Mouse (Mus musculus): Measurements from ENCODE around the gene Def8.

The Def8 gene

GRCm38 (mm10) chr8:123478456-123479218, 55.3 kb downstream of the Def8 start:
- in situ Hi-C loops (cut with MboI, MseI): no loop called here

- in situ Hi-C loops (cut with MboI, MseI): loop anchor here (10.0 kb wide), 1 partner anchor 1232 kb away; no protein-coding TSS in a partner anchor
These were observed 59.3 kb downstream of the Def8 start for GRCm38 (mm10) chr8:123482627-123483026.

- in situ Hi-C loops (cut with MboI, MseI): no loop called here
These were observed 68.2 kb downstream of the Def8 start for GRCm38 (mm10) chr8:123491280-123492075.

GRCm38 (mm10) chr8:123492898-123493297, 69.6 kb downstream of the Def8 start:
- in situ Hi-C loops (cut with MboI, MseI): no loop called here

GRCm38 (mm10) chr8:123497699-123498098, 74.4 kb downstream of the Def8 start:
- in situ Hi-C loops (cut with MboI, MseI): loop anchor here (5.0 kb wide), 1 partner anchor 105 kb away; no protein-coding TSS in a partner anchor

- in situ Hi-C loops (cut with MboI, MseI): loop anchor here (5.0 kb wide), 1 partner anchor 107 kb away; no protein-coding TSS in a partner anchor
These were observed 75.6 kb downstream of the Def8 start for GRCm38 (mm10) chr8:123498963-123499362.

GRCm38 (mm10) chr8:123499556-123499955, 76.2 kb downstream of the Def8 start:
- in situ Hi-C loops (cut with MboI, MseI): loop anchor here (5.0 kb wide), 1 partner anchor 107 kb away; no protein-coding TSS in a partner anchor

GRCm38 (mm10) chr8:123502192-123502591, 78.9 kb downstream of the Def8 start:
- in situ Hi-C loops (cut with MboI, MseI): no loop called here

GRCm38 (mm10) chr8:123503801-123504467, 80.6 kb downstream of the Def8 start:
- in situ Hi-C loops (cut with MboI, MseI): no loop called here

- in situ Hi-C loops (cut with MboI, MseI): no loop called here
These were observed 81.4 kb downstream of the Def8 start for GRCm38 (mm10) chr8:123504591-123505195.

- in situ Hi-C loops (cut with MboI, MseI): no loop called here
These were observed 81.9 kb downstream of the Def8 start for GRCm38 (mm10) chr8:123505267-123505666.

- in situ Hi-C loops (cut with MboI, MseI): no loop called here
These were observed 82.4 kb downstream of the Def8 start for GRCm38 (mm10) chr8:123505695-123506094.

GRCm38 (mm10) chr8:123507153-123507552, 83.8 kb downstream of the Def8 start:
- in situ Hi-C loops (cut with MboI, MseI): no loop called here

- in situ Hi-C loops (cut with MboI, MseI): no loop called here
These were observed 87.5 kb downstream of the Def8 start for GRCm38 (mm10) chr8:123510819-123511218.

Measured in regulatory T cell (primary cell).